Mouse (Mus musculus): Measurements from ENCODE around the gene Ppp2r5d. TPM values are rescaled to one million over a fixed set of nuclear protein-coding genes. Genes with fewer than 3 reads are reported as not detected.
A peak's percentile ranks its signal among the peaks of the same experiment; 100 is the strongest.

Gene Ppp2r5d
- polyA plus RNA-seq, 1 experiment = 12.4 TPM

DNA sequence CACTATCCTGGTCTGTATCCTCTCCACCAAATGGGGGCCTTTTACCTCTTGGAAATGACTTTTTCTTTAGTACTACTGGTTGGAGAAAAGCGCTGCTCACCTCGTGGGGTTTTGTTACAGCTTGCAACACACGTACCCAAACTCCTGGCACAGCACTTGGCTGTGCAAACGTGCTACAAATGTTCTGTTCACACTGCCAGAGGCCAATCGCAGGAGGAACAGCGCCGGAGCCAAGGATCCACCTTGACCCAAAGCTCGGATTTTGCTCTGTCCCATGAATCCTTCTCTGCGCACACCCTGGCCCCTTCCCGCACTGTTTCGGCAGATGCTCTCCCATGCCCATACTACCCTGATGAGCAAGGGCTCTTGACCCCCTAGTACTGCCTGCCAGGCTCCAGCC is 23.6 kb upstream of the Ppp2r5d start:
- peak overlapping the region; percentile 14 for H3K4me3 ChIP-seq (ENCODE audit: control insufficient read depth, low read depth, low read length)

DNA sequence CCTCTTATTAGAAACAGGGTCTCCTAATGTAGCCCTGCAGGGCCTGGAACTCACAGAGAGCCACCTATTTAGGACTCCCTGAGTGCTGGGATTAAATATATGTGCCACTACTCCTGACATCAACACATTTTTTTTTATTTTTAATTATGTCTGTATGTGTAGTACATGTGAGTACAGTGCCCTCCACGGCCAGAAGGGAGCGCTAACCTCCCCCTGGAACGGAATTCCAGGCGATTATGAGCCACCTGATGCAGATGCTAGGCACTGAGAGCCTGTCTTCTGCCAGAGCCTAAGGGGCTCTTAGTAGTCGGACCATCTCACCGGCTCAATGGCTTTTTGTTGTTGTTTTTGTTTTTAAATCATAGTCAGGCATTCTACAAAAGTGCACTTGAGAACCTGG is 23.1 kb upstream of the Ppp2r5d start:
- no peaks in the 10 kb centered on the region for H3K27me3 ChIP-seq (ENCODE audit: control insufficient read depth, insufficient read depth, low read length)
- H3K4me1 ChIP-seq (ENCODE audit: control insufficient read depth, insufficient read depth, low read length) = peaks cover 8% of the 10 kb centered on the region
- H3K27ac ChIP-seq (ENCODE audit: control insufficient read depth, insufficient read depth, low read depth, low read length) = no peak overlapping the region
- TF ChIP-seq POLR2A (IDR thresholded peaks at IDR 0.05; ENCODE audit: control insufficient read depth, low read depth, low read length) = no peak
- peak; percentile 26; the same call in 1 of the 2 replicates for TF ChIP-seq CTCF (IDR thresholded peaks at IDR 0.05; ENCODE audit: control insufficient read depth, insufficient read depth, insufficient replicate concordance, low read depth, low read length)
- no peak overlapping the region for H3K4me3 ChIP-seq (ENCODE audit: control insufficient read depth, low read depth, low read length)
- H3K36me3 ChIP-seq (ENCODE audit: control insufficient read depth, insufficient read depth, low read length) = no peaks in the 10 kb centered on the region

More for the DNA sequence above, 23.6 kb upstream of the Ppp2r5d start:
- H3K36me3 ChIP-seq (ENCODE audit: control insufficient read depth, insufficient read depth, low read length) = no peaks in the 10 kb centered on the region
- no peak overlapping the region for H3K27ac ChIP-seq (ENCODE audit: control insufficient read depth, insufficient read depth, low read depth, low read length)
- peaks cover 8% of the 10 kb centered on the region for H3K4me1 ChIP-seq (ENCODE audit: control insufficient read depth, insufficient read depth, low read length)
- H3K27me3 ChIP-seq (ENCODE audit: control insufficient read depth, insufficient read depth, low read length) = no peaks in the 10 kb centered on the region
- TF ChIP-seq CTCF (IDR thresholded peaks at IDR 0.05; ENCODE audit: control insufficient read depth, insufficient read depth, insufficient replicate concordance, low read depth, low read length) (no peak), POLR2A (IDR thresholded peaks at IDR 0.05; ENCODE audit: control insufficient read depth, low read depth, low read length) (no peak)

DNA sequence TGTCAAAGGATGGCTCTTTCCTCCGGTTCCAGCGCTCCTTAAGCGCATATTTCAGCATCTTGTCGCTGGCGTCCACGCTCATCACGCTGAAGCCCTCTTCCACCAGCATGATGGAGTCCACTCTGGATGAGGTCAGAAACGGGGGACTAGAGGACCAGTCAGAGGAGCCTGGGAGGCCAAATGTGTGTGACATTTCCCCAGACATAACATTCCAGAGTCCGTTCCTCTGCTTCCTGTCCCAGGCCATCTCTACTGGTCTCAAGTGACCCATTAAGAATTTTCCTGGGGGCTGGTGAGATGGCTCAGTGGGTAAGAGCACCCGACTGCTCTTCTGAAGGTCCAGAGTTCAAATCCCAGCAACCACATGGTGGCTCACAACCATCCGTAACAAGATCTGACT is 22.4 kb upstream of the Ppp2r5d start:
- peaks cover 8% of the 10 kb centered on the region for H3K4me1 ChIP-seq (ENCODE audit: control insufficient read depth, insufficient read depth, low read length)
- no peak overlapping the region for H3K27ac ChIP-seq (ENCODE audit: control insufficient read depth, insufficient read depth, low read depth, low read length)
- H3K27me3 ChIP-seq (ENCODE audit: control insufficient read depth, insufficient read depth, low read length) = no peaks in the 10 kb centered on the region
- H3K36me3 ChIP-seq (ENCODE audit: control insufficient read depth, insufficient read depth, low read length) = no peaks in the 10 kb centered on the region; the same call in 1 of the 2 replicates
- H3K4me3 ChIP-seq (ENCODE audit: control insufficient read depth, low read depth, low read length) = no peak overlapping the region
- TF ChIP-seq CTCF (IDR thresholded peaks at IDR 0.05; ENCODE audit: control insufficient read depth, insufficient read depth, insufficient replicate concordance, low read depth, low read length) (no peak), POLR2A (IDR thresholded peaks at IDR 0.05; ENCODE audit: control insufficient read depth, low read depth, low read length) (no peak)

DNA sequence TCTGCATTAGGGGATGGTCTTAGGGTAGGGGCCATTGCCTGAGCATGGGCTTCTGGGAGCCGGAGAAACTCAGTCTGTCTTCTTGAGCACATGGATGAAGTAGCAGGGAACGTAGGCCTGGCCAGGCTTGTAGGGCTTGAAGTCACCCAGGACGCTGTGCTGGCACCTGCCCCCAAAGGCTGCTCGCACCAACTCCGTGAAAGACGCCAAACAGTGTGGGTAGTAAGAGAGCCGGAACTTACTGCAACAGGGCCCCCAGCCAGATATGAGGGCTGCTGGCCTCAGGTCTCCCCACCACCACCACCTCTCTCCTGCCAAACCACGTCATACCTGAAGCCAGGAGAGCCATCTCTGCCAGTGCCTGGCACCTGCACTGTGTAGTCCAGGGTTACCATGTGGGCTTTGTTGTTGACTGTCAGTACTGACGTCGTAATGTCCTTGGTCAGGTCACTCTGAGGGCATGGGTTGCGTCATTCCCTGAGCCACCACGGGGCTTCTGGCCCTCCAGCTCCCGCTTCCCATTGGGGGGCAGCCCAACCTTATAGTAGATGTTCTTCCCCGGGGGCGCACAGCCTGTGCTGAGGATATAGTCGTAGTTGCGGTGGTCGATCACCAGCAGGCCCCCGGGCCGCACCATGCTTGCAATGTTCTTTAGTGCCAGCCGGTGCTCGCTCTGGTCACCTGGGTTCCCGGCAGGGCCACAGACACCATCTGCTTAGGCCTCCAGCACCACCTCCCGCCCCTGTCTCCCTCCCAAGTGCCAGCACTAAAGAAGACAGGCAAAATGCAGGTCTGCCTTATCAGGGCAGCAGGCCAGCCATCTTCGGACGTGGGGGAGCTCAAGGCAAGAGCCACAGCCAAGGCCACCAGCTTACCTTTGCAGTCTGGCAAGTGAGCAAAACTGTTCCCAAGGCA is 21.1 kb upstream of the Ppp2r5d start:
- Histone ChIP-seq H3K4me3 (ENCODE audit: control insufficient read depth, low read depth, low read length) (no peak overlapping the region), H3K36me3 (ENCODE audit: control insufficient read depth, insufficient read depth, low read length) (no peaks in the 10 kb centered on the region; the same call in 1 of the 2 replicates), H3K27me3 (ENCODE audit: control insufficient read depth, insufficient read depth, low read length) (no peaks in the 10 kb centered on the region), H3K4me1 (ENCODE audit: control insufficient read depth, insufficient read depth, low read length) (peaks cover 8% of the 10 kb centered on the region), H3K27ac (ENCODE audit: control insufficient read depth, insufficient read depth, low read depth, low read length) (no peak overlapping the region)
- TF ChIP-seq CTCF (IDR thresholded peaks at IDR 0.05; ENCODE audit: control insufficient read depth, insufficient read depth, insufficient replicate concordance, low read depth, low read length) (no peak), POLR2A (IDR thresholded peaks at IDR 0.05; ENCODE audit: control insufficient read depth, low read depth, low read length) (no peak)

DNA sequence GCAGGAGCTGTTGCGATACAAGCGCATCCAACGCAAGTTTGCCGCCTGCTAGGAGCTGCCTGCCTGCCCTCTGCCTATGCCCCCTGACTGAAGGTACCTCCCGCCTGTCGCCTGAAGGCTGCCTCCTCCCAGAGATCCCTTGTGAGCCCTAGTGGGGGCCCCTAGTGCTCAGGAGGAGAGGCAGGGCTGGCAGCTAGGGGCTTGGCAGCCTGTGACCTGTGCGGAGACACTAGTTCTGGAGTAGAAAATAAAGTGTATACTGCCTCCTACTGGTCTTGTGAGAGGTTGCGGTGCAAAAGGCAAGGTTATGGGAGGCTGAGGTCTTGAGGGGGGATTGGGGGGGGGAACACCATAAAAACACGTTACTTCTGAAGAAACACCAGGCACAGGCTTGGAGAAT is 20.4 kb upstream of the Ppp2r5d start:
- Histone ChIP-seq H3K27ac (ENCODE audit: control insufficient read depth, insufficient read depth, low read depth, low read length) (no peak overlapping the region), H3K4me3 (ENCODE audit: control insufficient read depth, low read depth, low read length) (no peak overlapping the region)

DNA sequence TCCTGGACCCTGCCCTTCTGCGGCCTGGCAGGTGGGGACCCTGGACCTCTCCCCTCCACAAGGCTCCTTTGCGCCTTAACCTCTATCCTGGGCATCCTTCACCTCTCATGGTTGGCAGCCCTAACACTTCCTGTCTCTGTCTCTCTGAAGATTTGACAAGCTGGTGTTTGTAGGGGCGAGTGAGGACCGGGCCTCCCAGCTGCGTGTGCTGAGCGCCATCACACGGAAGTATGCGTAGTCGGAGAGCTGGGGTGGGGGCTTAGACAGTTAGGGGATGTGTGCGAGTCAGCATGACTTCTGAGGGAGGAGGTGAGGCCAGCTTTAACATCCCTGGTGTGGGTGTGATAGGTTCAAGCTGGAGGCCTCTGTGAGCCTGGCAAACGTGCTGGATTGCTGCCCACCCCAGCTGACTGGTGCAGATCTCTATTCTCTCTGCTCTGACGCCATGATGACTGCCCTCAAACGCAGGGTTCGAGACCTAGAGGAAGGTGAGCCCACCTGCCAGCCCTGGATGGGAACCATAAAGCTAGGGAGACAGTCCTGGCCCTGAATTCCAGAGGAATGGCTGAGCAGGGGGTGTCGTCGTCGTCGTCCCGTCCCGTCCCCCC is 19.7 kb upstream of the Ppp2r5d start:
- no peak overlapping the region for H3K4me3 ChIP-seq (ENCODE audit: control insufficient read depth, low read depth, low read length)
- H3K36me3 ChIP-seq (ENCODE audit: control insufficient read depth, insufficient read depth, low read length) = no peaks in the 10 kb centered on the region; the same call in 1 of the 2 replicates
- no peak for TF ChIP-seq POLR2A (IDR thresholded peaks at IDR 0.05; ENCODE audit: control insufficient read depth, low read depth, low read length)
- no peak for TF ChIP-seq CTCF (IDR thresholded peaks at IDR 0.05; ENCODE audit: control insufficient read depth, insufficient read depth, insufficient replicate concordance, low read depth, low read length)
- H3K27me3 ChIP-seq (ENCODE audit: control insufficient read depth, insufficient read depth, low read length) = no peaks in the 10 kb centered on the region
- H3K27ac ChIP-seq (ENCODE audit: control insufficient read depth, insufficient read depth, low read depth, low read length) = no peak overlapping the region
- peaks cover 8% of the 10 kb centered on the region for H3K4me1 ChIP-seq (ENCODE audit: control insufficient read depth, insufficient read depth, low read length)

More for the DNA sequence above, 20.4 kb upstream of the Ppp2r5d start:
- TF ChIP-seq CTCF (IDR thresholded peaks at IDR 0.05; ENCODE audit: control insufficient read depth, insufficient read depth, insufficient replicate concordance, low read depth, low read length) (peak; percentile 34; the same call in 1 of the 2 replicates), POLR2A (IDR thresholded peaks at IDR 0.05; ENCODE audit: control insufficient read depth, low read depth, low read length) (no peak)
- H3K36me3 ChIP-seq (ENCODE audit: control insufficient read depth, insufficient read depth, low read length) = no peaks in the 10 kb centered on the region; the same call in 1 of the 2 replicates
- H3K4me1 ChIP-seq (ENCODE audit: control insufficient read depth, insufficient read depth, low read length) = peaks cover 8% of the 10 kb centered on the region
- no peaks in the 10 kb centered on the region for H3K27me3 ChIP-seq (ENCODE audit: control insufficient read depth, insufficient read depth, low read length)

DNA sequence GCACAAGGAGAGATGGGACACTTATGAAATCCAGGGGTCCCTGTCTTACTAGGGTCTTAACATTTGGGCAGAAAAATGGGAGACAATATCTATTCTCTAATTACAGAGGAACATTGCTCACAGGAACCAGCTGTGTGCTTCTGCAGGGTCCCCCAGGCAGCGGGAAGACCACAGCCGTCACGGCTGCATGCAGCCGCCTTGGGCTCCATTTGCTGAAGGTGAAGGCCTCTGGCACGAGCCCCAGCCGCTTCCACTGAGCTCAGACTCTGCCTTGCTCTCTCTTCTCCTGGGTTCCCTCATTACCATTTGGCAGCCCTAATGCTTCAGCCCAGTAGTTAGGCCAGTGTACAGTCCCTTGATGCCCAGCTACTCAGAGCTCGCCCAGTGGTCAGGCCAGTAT is 16.2 kb upstream of the Ppp2r5d start:
- TF ChIP-seq POLR2A (IDR thresholded peaks at IDR 0.05; ENCODE audit: control insufficient read depth, low read depth, low read length) (no peak), CTCF (IDR thresholded peaks at IDR 0.05; ENCODE audit: control insufficient read depth, insufficient read depth, insufficient replicate concordance, low read depth, low read length) (no peak)
- H3K36me3 ChIP-seq (ENCODE audit: control insufficient read depth, insufficient read depth, low read length) = no peaks in the 10 kb centered on the region; the same call in 1 of the 2 replicates

More for the DNA sequence above, 16.2 kb upstream of the Ppp2r5d start:
- Histone ChIP-seq H3K4me3 (ENCODE audit: control insufficient read depth, low read depth, low read length) (no peak overlapping the region), H3K27me3 (ENCODE audit: control insufficient read depth, insufficient read depth, low read length) (no peaks in the 10 kb centered on the region), H3K27ac (ENCODE audit: control insufficient read depth, insufficient read depth, low read depth, low read length) (no peak overlapping the region), H3K4me1 (ENCODE audit: control insufficient read depth, insufficient read depth, low read length) (no peaks in the 10 kb centered on the region)
